Mouse (Mus musculus) gastrocnemius, adult 2 months (tissue): ENCODE results near the gene Rps3a1. TPM values are rescaled to one million over a fixed set of nuclear protein-coding genes. Genes with fewer than 3 reads are reported as not detected.

Source experiments
- DNase-seq: peaks from one replicate; pipeline ENCODE4 v3.0.0; 2022
- H3K27ac ChIP-seq: fragments of 200-600 bp; 2 replicates; pipeline ENCODE4 v1.8.1; 2022; ENCODE audit warnings: mild to moderate bottlenecking
- H3K4me3 ChIP-seq: fragments of 200-600 bp; 2 replicates; pipeline ENCODE4 v1.8.1; 2022; ENCODE audit warnings: mild to moderate bottlenecking, moderate library complexity
- CTCF ChIP-seq: fragments of 200-600 bp; IDR thresholded peaks from 2 replicates; pipeline ENCODE4 v1.8.1; 2022; ENCODE audit warnings: antibody characterized with exemption, mild to moderate bottlenecking, moderate library complexity
- intact Hi-C: fragments of 180-260 bp; cut with DNase I; formaldehyde crosslinking; loops from one replicate; pipeline ENCODE4 v1.15.1; 2025
- long read RNA-seq, 2 experiments: library from polyadenylated mRNA; stranded (forward); transcript quantifications; one replicate each; pipeline ENCODE4 v2.0.0; 2021
- total RNA-seq, 2 experiments: library from RNA; stranded (reverse); gene quantifications; 2 replicates each; pipeline ENCODE4 v1.2.3; 2021

Rps3a1 gene
- 100 to 1,000 TPM; 405 to 499 TPM for total RNA-seq
- long read RNA-seq, experiment 1, transcript Rps3a1-201 (6 exons, 977 nt): major isoform, 149 of 171 reads
- long read RNA-seq, experiment 1, partial matches to known transcripts: 22 of 171 reads
- long read RNA-seq, experiment 1, other reads (novel, unspliced or antisense): 0 of 171 reads
- long read RNA-seq, experiment 2, transcript Rps3a1-201 (6 exons, 977 nt): major isoform, 201 of 228 reads
- long read RNA-seq, experiment 2, partial matches to known transcripts: 25 of 228 reads
- long read RNA-seq, experiment 2, other reads (novel, unspliced or antisense): 2 of 228 reads

GRCm38 (mm10) chr3:86142263-86142933, at the start of gene Rps3a1:
TSS of gene Rps3a1 (minus strand) at chr3:86142702.
- H3K4me3 ChIP-seq: peak within 1 kb of the TSS; percentile 98
- intact Hi-C loops: loop anchor here (5.0 to 10.0 kb wide), 2 partner anchors 570 to 1382 kb away; partner anchors contain the start of genes Etv3 and Gatb
- peak within 1 kb of the TSS; percentile 93 for H3K27ac ChIP-seq
- DNase-seq: peak; percentile 99
- peak; percentile 100 for TF ChIP-seq CTCF

- no peak for TF ChIP-seq CTCF
- Histone ChIP-seq H3K4me3 (no peak overlapping the region), H3K27ac (no peak overlapping the region)
- DNase-seq: no peak
- intact Hi-C loops: no loop called here
These were observed 45.4 kb upstream of the Rps3a1 start for GRCm38 (mm10) chr3:86187736-86188389.

- no peak overlapping the region for H3K27ac ChIP-seq
- intact Hi-C loops: no loop called here
- no peak for TF ChIP-seq CTCF
- no peak overlapping the region for H3K4me3 ChIP-seq
- DNase-seq: no peak
These were observed 42.0 kb upstream of the Rps3a1 start for GRCm38 (mm10) chr3:86184546-86184945.

- no peak for TF ChIP-seq CTCF
- DNase-seq: no peak
- Histone ChIP-seq H3K4me3 (no peak overlapping the region), H3K27ac (no peak overlapping the region)
- intact Hi-C loops: no loop called here
These were observed 38.6 kb upstream of the Rps3a1 start for GRCm38 (mm10) chr3:86181107-86181506.

GRCm38 (mm10) chr3:86179714-86180113, 37.2 kb upstream of the Rps3a1 start:
- intact Hi-C loops: no loop called here
- H3K27ac ChIP-seq: no peak overlapping the region
- DNase-seq: no peak
- H3K4me3 ChIP-seq: no peak overlapping the region
- no peak for TF ChIP-seq CTCF

- intact Hi-C loops: no loop called here
- no peak for TF ChIP-seq CTCF
- Histone ChIP-seq H3K4me3 (no peak overlapping the region), H3K27ac (peak overlapping the region; percentile 48)
- no peak for DNase-seq
These were observed 26.4 kb upstream of the Rps3a1 start for GRCm38 (mm10) chr3:86168841-86169425.

GRCm38 (mm10) chr3:86149521-86149920, 7.0 kb upstream of the Rps3a1 start:
- Histone ChIP-seq H3K27ac (no peak overlapping the region), H3K4me3 (no peak overlapping the region)
- TF ChIP-seq CTCF: no peak
- DNase-seq: no peak
- intact Hi-C loops: loop anchor here (10.0 kb wide), 1 partner anchor 1375 kb away; the partner anchor contains the start of gene Etv3

- no peak for TF ChIP-seq CTCF
- intact Hi-C loops: loop anchor here (10.0 kb wide), 1 partner anchor 1376 kb away; the partner anchor contains the start of gene Etv3
- Histone ChIP-seq H3K4me3 (no peak overlapping the region), H3K27ac (no peak overlapping the region)
- DNase-seq: no peak
These were observed 6.6 kb upstream of the Rps3a1 start for GRCm38 (mm10) chr3:86149063-86149462.

- no peak overlapping the region for H3K4me3 ChIP-seq
- intact Hi-C loops: loop anchor here (5.0 to 10.0 kb wide), 2 partner anchors 571 to 1381 kb away; partner anchors contain the start of genes Etv3 and Gatb
- H3K27ac ChIP-seq: no peak overlapping the region
- DNase-seq: no peak
- TF ChIP-seq CTCF: no peak
These were observed 841 bp upstream of the Rps3a1 start for GRCm38 (mm10) chr3:86143343-86143742.

- no peak for TF ChIP-seq CTCF
- intact Hi-C loops: loop anchor here (5.0 to 10.0 kb wide), 2 partner anchors 571 to 1382 kb away; partner anchors contain the start of genes Etv3 and Gatb
- no peak for DNase-seq
These were observed 424 bp upstream of the Rps3a1 start for GRCm38 (mm10) chr3:86142934-86143317.

GRCm38 (mm10) chr3:86141886-86142262, 628 bp downstream of the Rps3a1 start:
- intact Hi-C loops: loop anchor here (5.0 to 10.0 kb wide), 2 partner anchors 570 to 1383 kb away; partner anchors contain the start of genes Etv3 and Gatb
- no peak for DNase-seq
- peak overlapping the region; percentile 98 for H3K4me3 ChIP-seq
- peak overlapping the region; percentile 93 for H3K27ac ChIP-seq
- TF ChIP-seq CTCF: no peak

More at GRCm38 (mm10) chr3:86142934-86143317, 424 bp upstream of the Rps3a1 start:
- Histone ChIP-seq H3K27ac (no peak overlapping the region), H3K4me3 (no peak overlapping the region)

- DNase-seq: no peak
- H3K4me3 ChIP-seq: peak overlapping the region; percentile 98
- intact Hi-C loops: loop anchor here (5.0 to 10.0 kb wide), 2 partner anchors 569 to 1383 kb away; partner anchors contain the start of genes Etv3 and Gatb
- peak overlapping the region; percentile 93 for H3K27ac ChIP-seq
- TF ChIP-seq CTCF: no peak
These were observed 1.1 kb downstream of the Rps3a1 start for GRCm38 (mm10) chr3:86141366-86141765.
